Mouse (Mus musculus) cerebellum, adult 9-10 months (tissue): ENCODE measurements around the gene Fam198a.
A peak's percentile ranks its signal among the peaks of the same experiment; 100 is the strongest.

Source experiments
- DNase-seq: peaks from one replicate; pipeline ENCODE4 v3.0.0; 2022

The Fam198a gene

DNA sequence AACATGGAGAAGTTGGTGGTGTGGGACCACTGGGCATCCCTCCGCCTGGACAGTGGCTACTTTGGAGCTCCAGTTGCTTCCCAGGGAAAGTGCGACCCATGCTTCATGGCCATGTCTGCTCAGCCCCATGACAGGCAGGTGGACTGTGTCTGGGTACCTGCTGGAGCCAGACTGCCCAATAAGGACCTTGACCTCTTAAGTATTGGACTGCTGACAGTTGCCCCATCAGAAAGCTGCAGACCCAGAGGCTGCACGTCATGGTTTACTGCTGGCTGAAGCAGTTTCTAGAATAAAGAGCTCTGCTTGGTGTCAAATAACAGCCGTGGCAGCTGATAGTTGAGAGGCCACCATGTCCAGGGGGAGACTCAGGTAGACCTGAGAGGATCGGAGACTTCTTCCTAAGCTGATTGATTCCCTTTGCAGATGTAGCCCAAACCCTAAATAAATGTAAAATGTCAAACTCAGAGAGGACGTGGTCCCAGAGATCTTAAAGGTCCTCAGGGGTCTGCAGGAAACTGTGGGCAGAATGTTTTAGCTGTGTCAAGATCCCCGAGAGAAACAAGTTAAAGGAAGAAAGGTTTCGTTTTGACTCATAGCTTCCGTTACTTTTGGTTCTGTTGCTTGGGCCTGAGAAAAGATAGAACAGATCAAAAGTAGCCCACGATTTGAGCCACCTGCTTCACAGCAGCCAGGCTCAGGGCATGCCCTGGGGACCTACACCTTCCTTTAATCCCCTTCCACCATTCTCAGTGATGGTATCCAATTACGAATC, 24.0 kb upstream of the Fam198a start:
- no peak for DNase-seq

DNA sequence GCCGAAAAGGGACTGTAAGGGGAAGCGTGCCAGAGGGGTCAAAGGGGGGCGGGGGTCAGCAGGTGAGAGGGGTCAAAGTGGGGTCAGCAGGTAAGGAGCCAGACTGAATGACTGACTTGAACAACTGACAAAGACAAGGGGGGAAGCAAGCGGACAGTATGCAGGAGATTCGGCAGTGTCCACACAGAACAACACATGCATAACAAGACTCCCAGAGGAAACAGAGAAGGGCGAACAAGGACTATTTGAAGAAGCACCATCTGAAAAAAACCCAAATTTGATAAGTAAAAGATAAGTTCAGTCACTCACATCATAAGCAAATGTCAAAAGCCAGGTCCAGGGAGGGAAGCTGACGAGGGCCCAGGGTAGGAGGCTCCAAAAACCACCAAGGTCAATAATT, 23.1 kb upstream of the Fam198a start:
- no peak for DNase-seq

DNA sequence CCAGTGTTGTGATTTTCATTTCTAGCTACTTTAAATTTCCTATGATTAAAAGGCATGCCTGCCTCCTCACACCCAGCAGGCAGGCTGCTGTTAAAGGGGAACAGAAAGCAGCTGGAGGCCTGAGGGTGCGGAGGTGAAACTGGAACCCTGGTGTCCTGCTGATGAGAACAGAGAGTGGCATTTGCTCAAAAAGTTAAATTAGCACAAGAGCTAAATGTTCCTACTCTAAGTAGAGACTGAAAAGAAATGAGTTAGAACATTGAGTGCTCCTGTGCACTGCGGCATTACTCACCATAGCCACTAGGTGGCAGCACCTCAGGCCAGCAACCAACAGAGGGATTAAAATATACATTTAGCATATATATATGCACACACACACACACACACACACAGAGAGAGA, 22.3 kb upstream of the Fam198a start:
- DNase-seq, result peak; percentile 34

DNA sequence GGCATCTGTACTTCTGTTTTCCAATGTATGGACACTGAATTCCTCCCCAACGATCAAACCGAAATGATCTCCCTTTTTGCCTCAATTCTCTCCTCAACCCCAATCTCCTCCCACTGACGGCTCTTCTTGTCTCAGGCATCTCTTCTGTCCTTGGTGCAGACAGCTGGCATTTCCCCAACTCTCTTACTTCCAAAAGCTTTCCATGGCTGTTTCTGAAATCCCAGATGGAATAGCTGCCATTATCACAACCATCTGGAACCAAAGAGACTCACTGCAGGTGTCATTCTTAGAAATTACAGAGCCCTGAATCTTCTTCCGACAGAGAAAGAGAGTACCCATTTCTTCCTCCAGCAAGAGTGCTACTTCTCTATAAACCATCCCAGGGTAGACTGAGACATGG, 15.9 kb upstream of the Fam198a start:
- no peak for DNase-seq

DNA sequence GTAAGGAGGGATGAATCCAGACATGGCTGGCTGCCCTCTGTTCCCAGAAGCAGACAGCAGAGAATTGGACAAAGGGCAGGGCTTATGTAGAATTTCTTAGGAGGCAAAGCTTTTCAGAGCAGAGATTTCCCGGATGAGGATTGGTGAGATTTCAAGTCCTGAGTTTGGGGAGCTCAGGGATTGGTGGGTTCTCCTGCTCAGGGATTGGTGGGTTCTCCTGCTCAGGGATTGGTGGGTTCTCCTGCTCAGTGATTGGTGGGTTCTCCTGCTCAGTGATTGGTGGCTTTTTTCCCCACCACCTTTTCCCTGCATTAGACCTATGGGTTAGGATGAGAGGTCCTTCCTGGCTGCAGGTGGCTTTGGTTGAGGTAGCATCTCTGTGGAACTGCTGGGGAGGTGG, 13.8 kb upstream of the Fam198a start:
- peak; percentile 47 for DNase-seq

DNA sequence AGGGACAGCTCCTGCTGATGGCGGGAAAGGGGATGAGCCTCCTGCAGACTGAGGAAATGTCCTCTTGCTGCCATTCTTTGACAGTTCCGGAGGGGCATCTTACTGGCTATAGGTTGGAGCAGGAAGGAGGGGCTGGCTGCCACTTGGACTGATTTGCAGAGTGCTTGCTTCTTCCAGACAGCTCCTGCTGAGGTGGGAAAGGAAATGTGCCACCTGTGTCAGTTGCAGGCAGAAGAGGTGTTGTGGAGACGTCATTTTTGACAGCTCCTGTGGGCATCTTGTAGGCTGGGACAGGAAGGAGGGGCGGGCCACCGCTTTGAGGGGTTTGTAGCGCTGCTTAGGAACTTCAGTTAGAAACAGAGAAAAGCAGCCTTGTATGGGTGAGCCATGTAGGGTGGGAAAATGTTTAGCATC, 13.3 kb upstream of the Fam198a start:
- DNase-seq, result no peak

DNA sequence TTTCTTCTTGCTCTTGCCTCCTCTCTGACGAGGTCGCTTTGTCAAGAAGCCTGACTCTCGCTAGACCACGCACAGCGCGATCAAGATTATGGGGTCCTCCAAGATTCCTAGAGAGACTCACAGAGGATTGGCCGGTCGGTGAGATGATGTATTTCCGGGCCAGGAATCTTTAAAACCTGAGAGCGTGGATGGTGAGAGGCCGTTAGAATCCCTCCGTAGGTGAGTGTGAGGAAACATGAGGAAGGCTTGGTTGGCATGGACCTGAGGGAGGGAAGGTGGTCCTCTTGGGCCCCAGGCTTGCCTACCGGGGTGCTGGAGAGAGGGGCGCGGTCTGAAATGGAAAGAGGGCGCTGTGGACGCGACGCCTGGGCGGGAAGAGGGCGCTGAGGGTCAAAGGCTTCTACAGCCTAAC, 12.8 kb upstream of the Fam198a start:
- DNase-seq, result no peak

DNA sequence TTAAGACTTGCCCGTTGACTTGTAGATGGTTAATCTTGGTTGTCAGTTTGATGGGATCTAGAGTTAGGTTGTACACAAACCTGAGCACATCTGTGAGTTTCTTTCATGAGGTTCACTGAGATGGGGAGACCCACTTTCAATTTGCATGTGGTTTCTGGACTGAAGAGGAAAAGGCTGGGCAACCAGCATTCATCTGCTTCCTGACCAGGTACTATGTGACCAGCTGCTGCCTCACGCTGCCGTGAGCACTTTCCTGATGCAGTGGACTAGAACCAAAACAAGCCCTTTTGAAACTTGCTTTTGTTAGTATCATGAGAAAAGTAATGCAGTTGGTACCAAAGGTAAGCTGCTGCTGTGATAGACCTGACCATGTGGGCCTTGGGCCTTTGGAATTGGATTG, 7.8 kb upstream of the Fam198a start:
- no peak for DNase-seq

DNA sequence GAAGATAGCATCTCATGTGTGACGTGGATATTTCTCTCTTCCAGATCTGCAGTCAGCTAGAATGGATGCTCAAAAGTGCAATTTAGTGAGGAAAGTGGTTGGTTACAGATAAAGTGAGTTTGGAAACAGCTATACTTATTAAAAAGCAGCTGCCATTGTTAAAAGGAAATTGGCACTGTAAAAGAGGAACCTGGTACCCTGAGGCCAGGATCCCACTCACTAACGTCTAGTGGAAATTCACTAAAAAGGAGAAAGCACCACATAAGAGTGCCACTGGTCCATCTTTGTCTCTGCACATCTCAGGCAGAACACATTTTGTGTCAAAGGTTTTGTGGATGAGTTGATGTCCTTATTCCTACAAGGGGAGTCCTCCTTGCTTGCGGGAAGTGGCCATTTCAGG, 7.2 kb upstream of the Fam198a start:
- DNase-seq, result no peak

DNA sequence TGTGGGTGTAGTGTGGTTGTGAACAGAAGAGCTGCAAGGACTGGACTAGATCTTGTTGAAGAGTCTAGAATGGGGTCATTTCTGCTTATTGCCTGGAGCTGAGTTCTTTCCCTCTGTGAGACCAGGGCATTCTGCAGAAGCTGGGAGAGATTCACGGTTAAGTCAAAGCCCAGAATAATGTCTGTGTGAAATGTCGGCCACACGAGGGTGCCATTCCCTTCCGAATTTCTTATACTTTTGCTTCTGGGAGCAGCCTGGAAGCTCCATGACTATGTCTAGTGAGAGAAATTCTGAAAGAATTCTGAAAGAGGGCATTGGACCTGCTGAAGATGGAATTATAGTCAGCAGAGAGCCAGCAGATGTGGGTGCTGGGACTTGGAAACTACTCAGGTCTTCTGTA, 3.0 kb upstream of the Fam198a start:
- peak; percentile 70 for DNase-seq

DNA sequence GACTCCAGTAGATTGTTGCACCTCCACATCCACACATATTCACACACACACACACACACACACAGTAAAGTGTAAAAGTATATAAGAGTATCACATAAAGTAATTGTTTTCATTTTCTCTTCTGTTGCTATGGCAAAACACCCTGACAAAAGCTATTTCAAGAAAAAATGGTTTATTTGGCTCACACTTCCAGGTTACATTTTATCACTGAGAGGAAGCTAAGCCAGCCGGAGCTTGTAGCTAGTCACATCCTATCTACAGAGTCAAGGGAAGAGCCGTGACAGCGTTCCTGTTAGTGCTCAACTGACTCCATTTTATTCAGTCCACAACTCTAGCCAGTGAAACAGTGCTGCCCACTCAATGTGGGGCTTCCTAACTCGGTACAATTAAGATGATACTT, 2.4 kb upstream of the Fam198a start:
- DNase-seq, result no peak

DNA sequence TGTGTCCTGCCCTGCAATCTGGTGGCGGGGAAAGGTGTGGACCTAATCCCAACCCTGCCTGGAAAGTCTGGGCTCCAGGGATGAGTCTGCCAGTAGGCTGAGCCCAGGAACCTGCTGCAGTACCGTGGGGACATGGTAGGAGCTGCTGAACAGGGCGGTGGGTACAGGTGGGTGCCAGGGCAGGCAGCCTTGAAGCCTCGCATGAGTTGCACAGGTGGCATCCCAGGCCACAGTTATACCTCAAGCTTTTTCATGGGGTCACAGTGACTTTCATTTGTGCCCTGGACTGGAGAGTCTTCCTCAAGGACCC, 281 bp downstream of the Fam198a start:
- no peak for DNase-seq

DNA sequence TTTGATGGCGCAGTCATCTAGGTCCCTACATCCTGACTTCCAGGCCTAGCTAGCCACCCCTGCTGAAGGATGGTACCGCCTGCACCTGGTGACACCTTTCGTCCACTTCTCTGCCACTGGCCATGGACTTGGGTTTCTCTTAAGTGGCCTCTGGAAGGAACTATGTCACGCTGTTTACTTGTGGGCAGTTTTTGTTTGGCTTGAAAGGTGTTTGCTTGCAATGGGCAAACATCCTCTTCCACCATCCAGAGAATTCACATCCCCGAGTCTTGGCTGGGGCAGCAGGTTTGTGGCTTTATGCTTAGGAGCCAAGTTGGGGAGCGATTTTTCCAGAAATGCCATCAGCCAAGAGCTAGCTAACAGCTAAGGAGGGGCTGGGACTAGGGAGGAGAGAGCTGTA, 1.8 kb downstream of the Fam198a start:
- DNase-seq, result no peak

DNA sequence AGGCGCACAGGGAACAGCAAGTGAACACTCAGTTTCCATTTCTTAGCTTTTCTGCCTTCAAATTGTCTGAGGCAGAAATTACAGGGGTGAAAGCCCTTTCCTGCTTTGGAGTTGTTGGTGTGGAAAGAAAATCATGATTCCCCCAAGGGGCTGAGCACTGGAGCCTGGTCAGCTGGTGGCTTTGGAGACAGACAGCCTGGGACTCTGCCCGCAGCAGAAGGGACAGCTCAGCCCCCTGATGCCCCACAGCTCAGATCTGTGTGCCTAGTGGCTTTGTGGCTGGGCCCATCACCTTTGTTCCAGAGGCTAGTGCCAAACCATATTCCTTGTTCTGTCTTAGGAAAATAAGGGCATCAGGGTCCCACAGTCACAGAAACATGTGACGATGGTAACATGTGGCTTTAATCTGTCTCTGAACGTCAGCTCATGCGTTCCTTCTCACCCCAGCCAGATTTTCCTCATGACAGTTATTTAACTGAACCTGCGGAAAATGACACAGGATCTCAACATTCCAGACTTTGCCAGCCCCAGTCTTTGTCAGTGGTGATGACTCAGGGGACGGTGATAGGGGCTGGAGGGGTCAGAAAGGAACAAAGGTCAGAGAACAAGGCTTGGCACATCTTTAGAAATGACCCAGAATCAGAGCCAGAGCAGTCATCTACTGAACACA, 9.3 kb downstream of the Fam198a start:
- no peak for DNase-seq

DNA sequence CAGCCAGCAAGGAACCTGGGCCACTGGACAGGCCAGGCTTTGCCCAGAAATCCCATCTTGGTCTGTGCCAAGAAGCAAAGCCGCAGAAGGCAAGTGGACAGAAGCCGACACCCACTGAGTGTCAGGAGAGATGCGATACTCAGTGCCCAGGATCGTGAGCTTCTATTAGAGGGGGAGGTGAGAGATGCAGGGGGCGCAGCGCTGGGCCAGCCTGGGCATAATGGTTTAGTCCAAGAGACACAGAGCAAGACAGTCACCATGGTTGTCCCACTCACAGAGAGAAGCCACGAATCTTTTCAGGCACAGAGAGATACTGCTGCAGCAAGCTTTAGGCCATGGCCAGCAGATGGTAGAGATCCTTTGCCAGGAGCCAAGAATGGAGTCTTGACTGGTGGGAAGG, 14.2 kb downstream of the Fam198a start:
- peak; percentile 61 for DNase-seq

DNA sequence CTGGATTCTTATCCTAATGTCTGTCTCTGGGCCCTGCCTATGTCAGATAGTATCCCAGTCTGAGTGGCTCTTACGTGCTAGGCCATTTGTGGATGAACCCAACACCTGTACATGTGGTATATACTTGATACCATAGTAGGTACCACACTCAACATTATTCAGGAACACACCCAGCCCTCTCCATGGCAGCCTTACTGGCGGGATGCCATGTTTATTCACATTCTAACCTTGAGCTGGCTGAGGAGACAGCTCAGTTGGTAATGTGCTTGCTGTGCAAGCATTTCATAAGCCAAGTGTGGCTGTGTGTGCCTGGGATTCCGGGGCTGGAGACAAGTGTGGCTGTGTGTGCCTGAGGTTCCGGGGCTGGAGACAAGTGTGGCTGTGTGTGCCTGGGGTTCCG, 17.5 kb downstream of the Fam198a start:
- DNase-seq, result no peak

DNA sequence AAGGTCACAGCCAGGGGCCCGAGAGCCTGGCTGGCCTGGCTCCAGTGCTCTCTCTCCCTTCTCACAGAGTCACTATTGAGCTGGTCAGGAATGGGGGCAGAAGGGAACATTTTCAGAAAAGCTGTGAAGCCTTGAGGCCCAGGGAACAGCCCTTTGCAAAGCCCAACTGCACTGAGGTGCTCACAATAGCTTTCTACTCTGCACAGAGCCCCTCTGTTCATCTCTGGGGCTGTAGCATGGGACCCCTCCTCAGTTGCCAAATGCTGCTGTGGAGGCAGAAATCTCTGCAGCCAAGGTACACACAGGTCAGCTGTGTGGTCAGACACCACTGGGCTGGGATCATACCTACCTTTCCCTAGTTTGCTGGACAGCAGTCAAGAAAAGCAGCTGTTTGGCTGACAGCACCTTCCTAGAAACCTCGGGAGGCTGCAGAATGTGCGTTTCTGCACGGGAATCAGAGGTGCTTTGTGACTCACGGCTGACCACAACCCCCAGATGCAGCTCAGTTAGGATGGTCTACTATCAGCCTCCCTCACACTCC, 19.1 kb downstream of the Fam198a start:
- no peak for DNase-seq

DNA sequence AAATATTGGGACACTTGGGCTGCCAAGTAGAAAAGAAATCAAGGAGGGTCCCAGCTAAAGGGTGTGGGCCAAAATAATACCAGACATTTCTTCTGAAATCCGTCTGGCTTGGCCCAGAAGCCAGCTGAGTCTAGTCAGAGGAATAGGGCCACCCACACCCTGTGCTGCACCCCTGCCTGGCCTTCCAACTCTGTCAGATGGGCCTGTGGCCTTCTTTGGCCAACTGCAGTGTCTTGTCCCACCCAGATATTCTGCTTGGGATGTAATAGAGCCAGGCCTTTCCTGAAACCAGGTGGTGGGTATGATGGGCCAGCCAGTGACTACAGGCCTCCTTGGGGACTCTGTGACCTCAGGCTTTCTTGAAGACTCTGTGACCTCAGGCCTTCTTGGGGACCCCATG, 22.4 kb downstream of the Fam198a start:
- peak; percentile 30 for DNase-seq

DNA sequence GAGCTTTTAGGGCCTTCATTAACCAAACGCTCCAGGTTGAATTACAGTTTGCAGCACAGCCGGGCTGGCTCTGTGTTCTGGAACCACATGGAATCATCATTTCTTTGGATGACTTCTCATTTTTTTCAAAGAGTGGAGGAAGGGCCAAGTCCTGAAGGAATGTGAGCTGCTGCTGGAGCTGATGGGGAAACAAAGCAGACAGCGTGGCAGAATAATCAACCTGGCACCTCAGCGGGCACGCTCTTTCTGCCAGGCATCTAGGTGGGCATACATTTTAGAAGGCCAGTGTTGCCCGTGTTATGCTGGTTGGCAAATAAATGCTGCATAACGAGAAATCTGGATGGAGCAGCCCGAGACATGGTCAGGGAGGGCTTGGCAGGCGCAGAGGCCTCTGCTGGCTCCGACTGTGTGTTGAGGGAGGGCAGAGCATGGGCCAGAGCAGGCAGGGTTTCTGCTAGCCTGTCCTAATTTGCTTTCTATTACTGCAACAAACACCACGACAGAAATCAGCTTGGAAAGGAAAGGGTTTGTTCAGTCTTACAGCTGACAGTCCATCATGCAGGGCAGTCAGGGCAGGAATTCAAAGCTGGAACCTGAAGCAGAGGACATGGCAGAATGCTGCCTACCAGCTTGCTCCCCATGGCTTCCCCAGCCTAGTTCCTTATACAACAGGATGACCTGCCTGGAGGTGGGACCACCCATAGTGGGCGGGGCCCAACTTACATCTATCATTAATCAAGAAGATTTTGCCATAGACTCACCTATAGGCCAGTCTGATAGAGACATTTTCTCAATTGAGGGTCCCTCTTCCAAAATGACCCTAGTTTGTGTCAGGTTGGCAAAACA, 23.6 kb downstream of the Fam198a start:
- peak; percentile 77 for DNase-seq

DNA sequence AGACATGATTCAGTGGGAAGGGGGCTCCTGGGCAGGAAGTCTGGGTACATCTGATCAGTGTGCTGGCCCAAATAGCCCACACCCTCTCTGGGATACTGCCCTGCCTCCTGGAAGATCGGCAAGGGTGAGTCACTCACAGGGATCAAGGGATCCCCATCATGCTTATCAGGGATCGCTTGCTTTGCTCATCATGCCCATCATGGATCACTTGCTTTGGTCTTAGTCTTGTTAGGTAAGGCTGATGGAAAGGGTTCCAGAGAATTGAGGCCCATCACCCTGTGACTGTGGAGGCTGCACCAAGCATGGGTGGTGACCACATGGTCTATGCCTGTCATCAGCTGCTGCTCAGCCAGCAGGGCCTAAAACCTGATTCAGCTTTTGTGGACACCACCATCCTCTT, 24.5 kb downstream of the Fam198a start:
- no peak for DNase-seq

DNA sequence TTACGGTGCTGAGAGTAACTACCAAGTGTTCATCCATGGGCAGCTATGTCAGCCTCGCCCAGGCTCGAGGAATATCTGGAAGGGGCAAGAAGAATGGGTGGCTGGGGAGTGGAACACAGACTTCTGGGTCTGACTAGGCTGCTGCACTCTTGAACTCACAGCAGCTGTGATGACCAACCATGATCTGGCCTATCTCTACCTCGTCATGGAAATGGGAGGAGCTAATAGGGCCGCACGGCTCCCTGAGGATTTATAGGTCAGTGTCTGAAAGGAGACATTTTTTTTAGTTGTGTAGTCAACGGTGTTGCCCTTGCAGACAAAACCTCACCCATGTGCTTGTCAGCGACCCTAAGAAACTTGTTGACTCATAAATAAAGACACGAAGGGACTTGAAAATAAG, 30.3 kb downstream of the Fam198a start:
- no peak for DNase-seq

DNA sequence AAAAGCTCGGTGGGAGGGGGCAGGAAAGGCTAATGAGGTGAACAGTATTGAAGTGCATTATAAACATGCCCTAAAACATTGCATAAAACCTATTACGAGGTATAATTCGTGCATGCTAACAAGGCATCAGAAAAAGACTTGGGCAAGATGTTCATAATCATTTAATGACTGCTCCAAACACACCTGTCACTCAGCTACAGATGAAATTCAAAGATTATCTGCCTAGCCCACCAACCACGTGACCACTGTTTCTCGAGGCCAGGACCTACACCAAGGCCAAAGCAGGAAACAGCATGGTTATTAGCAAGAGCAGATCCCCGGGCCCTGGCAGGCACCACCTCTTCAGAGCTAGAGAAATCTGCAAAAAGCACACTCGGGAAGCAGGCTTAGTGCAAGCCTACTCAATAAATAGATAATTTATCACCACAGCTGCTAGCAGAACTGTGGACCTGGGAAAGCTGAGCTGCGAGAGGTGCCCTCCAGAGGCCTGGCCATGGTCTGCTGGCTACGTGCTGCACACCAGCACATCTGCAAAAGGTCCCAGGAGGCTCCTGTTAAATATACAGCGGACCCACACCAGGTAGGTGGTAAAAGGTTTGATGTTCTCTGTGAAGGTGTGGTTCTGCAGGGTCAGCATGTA, 30.8 kb downstream of the Fam198a start:
- no peak for DNase-seq

DNA sequence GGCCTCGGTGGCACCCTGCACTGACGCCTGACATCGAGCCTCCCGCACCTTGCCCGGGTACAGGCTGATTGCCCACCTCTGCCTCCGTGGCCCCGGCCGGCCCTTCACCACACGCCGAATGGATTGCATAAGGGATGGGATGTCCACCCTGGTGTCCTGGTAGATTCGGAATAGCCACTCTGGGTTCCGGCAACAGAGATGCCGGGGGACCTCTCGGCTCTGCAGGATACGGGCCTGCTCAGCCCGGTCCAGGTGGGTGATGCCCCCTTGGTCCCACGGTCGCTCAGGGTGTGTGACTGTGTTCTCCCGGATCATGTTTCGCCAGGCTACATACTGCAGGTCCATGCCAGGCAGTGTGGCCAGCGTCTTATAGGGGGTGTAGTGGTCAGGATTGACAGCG, 31.4 kb downstream of the Fam198a start:
- DNase-seq, result no peak
